Mouse (Mus musculus) forebrain, embryonic 14.5 days (tissue): ENCODE measurements around the gene Gphb5. TPM values are rescaled to one million over a fixed set of nuclear protein-coding genes. Genes with fewer than 3 reads are reported as not detected.

Experiments used
- ATAC-seq: fragments of 200-750 bp; cut with Nextera tagmentation; 2 replicates; pipeline ENCODE4 v1.8.0; 2017; ENCODE audit warnings: mild to moderate bottlenecking, moderate library complexity
- DNase-seq: peaks from one replicate; pipeline ENCODE4 v3.0.0-alpha.2; 2015; ENCODE audit warnings: low spot score
- H3K27ac ChIP-seq: fragments of 300-500 bp; sonication (generic); 2 replicates; pipeline ENCODE4 v1.5.1; 2014; ENCODE audit warnings: low read depth, mild to moderate bottlenecking, control low read depth, low read length, moderate library complexity
- H3K27me3 ChIP-seq: fragments of 300-500 bp; sonication (generic); replicated peaks from 2 replicates; pipeline ENCODE4 v1.6.1; 2014; ENCODE audit warnings: low read length, control low read depth, mixed read lengths; ENCODE audit not compliant: control insufficient read depth, insufficient read depth
- H3K36me3 ChIP-seq: fragments of 300-500 bp; sonication (generic); 2 replicates; pipeline ENCODE4 v1.6.1; 2014; ENCODE audit warnings: low read length, control low read depth; ENCODE audit not compliant: control insufficient read depth, insufficient read depth
- H3K4me1 ChIP-seq: fragments of 300-500 bp; sonication (generic); 2 replicates; pipeline ENCODE4 v1.6.1; 2014; ENCODE audit warnings: antibody characterized with exemption, low read length, control low read depth; ENCODE audit not compliant: control insufficient read depth, insufficient read depth
- H3K4me2 ChIP-seq: fragments of 300-500 bp; sonication (generic); 2 replicates; pipeline ENCODE4 v1.6.1; 2014; ENCODE audit warnings: mild to moderate bottlenecking, control low read depth, low read length
- H3K4me3 ChIP-seq: fragments of 300-500 bp; sonication (generic); 2 replicates; pipeline ENCODE4 v1.5.1; 2014; ENCODE audit warnings: low read depth, low read length, control low read depth
- H3K9ac ChIP-seq: fragments of 300-500 bp; sonication (generic); 2 replicates; pipeline ENCODE4 v1.6.1; 2014; ENCODE audit warnings: mild to moderate bottlenecking, low read length, control low read depth, moderate library complexity
- H3K9me3 ChIP-seq: fragments of 300-500 bp; sonication (generic); replicated peaks from 2 replicates; pipeline ENCODE4 v1.6.1; 2016; ENCODE audit warnings: low read length, control low read depth, mixed read lengths; ENCODE audit not compliant: control insufficient read depth
- WGBS: fragments of 180-500 bp; shearing (Covaris S2); extraction: QIAGEN DNeasy Blood & Tissue Kit; methylation state at CpG from one replicate; pipeline ENCODE4 v1.1.7; 2014; 5-methylcytosine and 5-hydroxymethylcytosine counted together
- polyA plus RNA-seq: library from polyadenylated mRNA; unstranded; fragments of >200 nt; fragmentation: Nextera tagmentation; extraction: Ambion mirVana; gene quantifications from 2 replicates; pipeline ENCODE4 v1.2.1, GENCODE M21; 2014

The Gphb5 gene
- polyA plus RNA-seq = not detected in 2 replicates

GRCm38 (mm10) chr12:75416681-75417080 lies at the start of gene Gphb5:
TSS of gene Gphb5 (minus strand) at chr12:75416781.
- no peak within 1 kb of the TSS for H3K9ac ChIP-seq
- WGBS = 87% methylated on average over 4 of the region's 4 CpGs
- no peaks in the 10 kb centered on the region for H3K9me3 ChIP-seq
- H3K4me3 ChIP-seq = no peak within 1 kb of the TSS
- H3K36me3 ChIP-seq = no peaks in the 10 kb centered on the region
- DNase-seq (no peak), ATAC-seq (no peak)
- no peak within 1 kb of the TSS for H3K4me2 ChIP-seq
- no peak within 1 kb of the TSS for H3K27ac ChIP-seq
- no peaks in the 10 kb centered on the region for H3K4me1 ChIP-seq
- no peaks in the 10 kb centered on the region for H3K27me3 ChIP-seq

DNA sequence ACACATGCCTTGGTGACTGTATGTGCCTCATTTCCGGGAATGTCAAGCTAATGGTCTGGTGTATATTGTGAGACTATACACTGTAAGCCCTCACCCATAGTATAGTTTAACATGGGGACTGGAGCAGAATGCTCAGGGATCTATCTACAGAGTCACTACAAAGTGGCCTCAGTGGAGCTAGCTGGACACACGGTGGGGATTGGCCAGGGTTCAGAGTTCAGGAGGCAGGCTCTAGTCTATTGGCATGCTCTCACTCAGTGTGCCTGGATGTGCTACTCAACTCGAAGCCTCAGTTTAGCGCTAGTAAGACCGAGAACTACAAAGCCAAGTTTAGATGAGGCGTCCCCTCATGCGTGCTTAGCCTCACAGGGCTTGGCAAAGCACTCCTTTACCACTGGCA lies 49.6 kb upstream of the Gphb5 start:
- ATAC-seq (no peak), DNase-seq (no peak)
- no peaks in the 10 kb centered on the region for H3K9me3 ChIP-seq
- no peak overlapping the region for H3K4me2 ChIP-seq
- no peaks in the 10 kb centered on the region for H3K27me3 ChIP-seq
- no peak overlapping the region for H3K27ac ChIP-seq
- WGBS = 88% methylated on average over 7 of the region's 7 CpGs
- H3K36me3 ChIP-seq = peaks cover 62% of the 10 kb centered on the region
- no peak overlapping the region for H3K9ac ChIP-seq
- H3K4me3 ChIP-seq = no peak overlapping the region
- H3K4me1 ChIP-seq = no peaks in the 10 kb centered on the region

- H3K27ac ChIP-seq = no peak overlapping the region
- H3K9ac ChIP-seq = no peak overlapping the region
- ATAC-seq (0 out of 2 replicates have a peak, but pooled peaks have one; percentile 40), DNase-seq (peak; percentile 53)
- H3K27me3 ChIP-seq = no peaks in the 10 kb centered on the region
- peaks cover 81% of the 10 kb centered on the region for H3K36me3 ChIP-seq
- H3K4me3 ChIP-seq = no peak overlapping the region
- H3K4me1 ChIP-seq = no peaks in the 10 kb centered on the region
- 80% methylated on average over 9 of the region's 9 CpGs for WGBS
- H3K4me2 ChIP-seq = no peak overlapping the region
- no peaks in the 10 kb centered on the region for H3K9me3 ChIP-seq
Observed at GRCm38 (mm10) chr12:75464016-75464769, 47.6 kb upstream of the Gphb5 start.

DNA sequence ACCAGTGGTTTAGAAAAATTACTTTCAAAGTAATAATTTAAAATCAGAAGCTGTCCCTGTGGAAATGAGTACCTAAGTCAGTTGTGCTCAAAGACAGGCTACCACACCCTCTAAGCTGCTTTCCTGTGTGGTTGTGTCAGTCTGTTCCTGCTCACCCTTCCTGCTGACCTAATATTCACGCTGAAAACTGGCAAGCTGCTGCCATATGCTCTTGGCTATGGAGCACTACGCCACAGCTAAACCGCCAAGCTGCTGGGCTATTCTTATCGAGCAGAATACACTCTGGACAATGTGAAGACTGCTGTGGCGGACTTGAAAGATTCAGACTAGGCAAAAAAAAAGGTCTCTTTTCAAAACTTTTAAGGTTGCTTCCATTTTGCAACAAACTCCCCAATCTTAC lies 44.0 kb upstream of the Gphb5 start:
- H3K36me3 ChIP-seq = peaks cover 71% of the 10 kb centered on the region
- ATAC-seq (no peak), DNase-seq (no peak)
- H3K4me3 ChIP-seq = no peak overlapping the region
- no peaks in the 10 kb centered on the region for H3K27me3 ChIP-seq
- 86% methylated on average over 5 of the region's 5 CpGs for WGBS
- no peak overlapping the region for H3K9ac ChIP-seq
- H3K9me3 ChIP-seq = no peaks in the 10 kb centered on the region
- no peak overlapping the region for H3K27ac ChIP-seq
- H3K4me2 ChIP-seq = no peak overlapping the region
- no peaks in the 10 kb centered on the region for H3K4me1 ChIP-seq

GRCm38 (mm10) chr12:75459656-75460055 lies 43.1 kb upstream of the Gphb5 start:
- DNase-seq (no peak), ATAC-seq (no peak)
- H3K9ac ChIP-seq = no peak overlapping the region
- no peak overlapping the region for H3K4me2 ChIP-seq
- peaks cover 67% of the 10 kb centered on the region for H3K36me3 ChIP-seq
- H3K4me3 ChIP-seq = no peak overlapping the region
- no peaks in the 10 kb centered on the region for H3K27me3 ChIP-seq
- WGBS = 80% methylated on average over 5 of the region's 5 CpGs
- no peaks in the 10 kb centered on the region for H3K9me3 ChIP-seq
- H3K27ac ChIP-seq = no peak overlapping the region
- no peaks in the 10 kb centered on the region for H3K4me1 ChIP-seq

DNA sequence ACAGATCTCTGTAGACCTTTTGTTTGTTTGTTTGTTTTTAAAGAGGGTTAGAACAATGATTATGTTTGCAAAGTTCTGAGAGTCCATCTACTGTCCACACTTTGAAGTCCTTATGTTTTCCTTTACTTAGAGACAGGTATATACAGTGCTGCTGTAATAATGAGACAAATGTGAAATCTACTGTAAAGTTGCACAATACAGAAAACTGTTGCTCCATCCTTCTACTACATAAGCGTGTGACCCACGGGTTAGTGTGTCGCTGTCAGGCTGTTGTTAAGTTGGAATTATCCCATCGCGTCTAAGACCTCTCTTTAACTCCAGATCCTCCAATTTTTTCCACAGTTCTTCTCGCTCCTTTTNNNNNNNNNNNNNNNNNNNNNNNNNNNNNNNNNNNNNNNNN lies 36.9 kb upstream of the Gphb5 start:
- H3K4me3 ChIP-seq = no peak overlapping the region
- no peaks in the 10 kb centered on the region for H3K27me3 ChIP-seq
- no peak overlapping the region for H3K9ac ChIP-seq
- WGBS = 96% methylated on average over 6 of the region's 6 CpGs
- ATAC-seq (no peak), DNase-seq (no peak)
- no peak overlapping the region for H3K4me2 ChIP-seq
- H3K4me1 ChIP-seq = no peaks in the 10 kb centered on the region
- no peaks in the 10 kb centered on the region for H3K9me3 ChIP-seq
- no peak overlapping the region for H3K27ac ChIP-seq
- H3K36me3 ChIP-seq = peaks cover 49% of the 10 kb centered on the region

DNA sequence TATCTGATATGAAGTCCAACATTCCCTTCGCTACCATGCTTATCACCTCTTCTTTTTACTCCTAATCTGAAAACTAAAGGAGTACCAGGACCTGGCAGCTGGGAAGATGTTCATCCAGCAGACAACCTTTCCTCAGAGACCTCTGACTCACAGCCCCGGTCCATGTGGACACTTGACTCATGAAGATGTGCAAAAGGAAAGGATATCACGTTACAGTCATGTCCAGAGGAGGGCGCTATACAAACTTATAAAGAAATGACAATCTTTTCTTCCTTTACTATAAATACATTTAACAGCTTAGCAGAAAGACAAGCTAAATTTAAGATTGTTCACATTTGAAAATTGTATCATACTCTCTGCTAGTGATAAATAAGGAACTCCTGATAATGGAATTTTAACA lies 36.4 kb upstream of the Gphb5 start:
- ATAC-seq (no peak), DNase-seq (no peak)
- Histone ChIP-seq H3K9ac (no peak overlapping the region), H3K4me1 (no peaks in the 10 kb centered on the region), H3K4me3 (no peak overlapping the region), H3K36me3 (peaks cover 48% of the 10 kb centered on the region), H3K27ac (no peak overlapping the region), H3K4me2 (no peak overlapping the region), H3K9me3 (no peaks in the 10 kb centered on the region), H3K27me3 (no peaks in the 10 kb centered on the region)
- 88% methylated on average over 4 of the region's 4 CpGs for WGBS

DNA sequence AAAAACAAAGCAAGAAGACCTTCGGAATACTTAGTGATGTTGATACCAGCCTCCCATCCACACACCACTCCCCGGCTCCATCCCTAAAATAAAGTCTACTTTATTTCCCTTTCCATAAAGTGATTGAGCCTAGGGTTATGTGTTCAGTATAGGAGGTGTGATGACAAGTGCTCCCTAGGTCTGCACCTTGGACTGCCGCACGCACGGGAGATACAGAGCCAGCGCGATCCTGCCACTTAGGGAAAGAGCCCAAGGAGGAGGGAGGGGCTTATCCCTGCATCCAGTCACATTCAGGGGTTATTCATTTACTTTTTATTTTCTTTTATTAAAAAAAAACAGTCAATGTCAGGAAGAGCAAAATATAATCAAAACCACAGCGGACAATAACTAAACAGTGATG lies 34.0 kb upstream of the Gphb5 start:
- Histone ChIP-seq H3K4me1 (no peaks in the 10 kb centered on the region), H3K27ac (no peak overlapping the region), H3K36me3 (peaks cover 43% of the 10 kb centered on the region), H3K9ac (no peak overlapping the region), H3K4me2 (no peak overlapping the region), H3K27me3 (no peaks in the 10 kb centered on the region), H3K9me3 (no peaks in the 10 kb centered on the region), H3K4me3 (no peak overlapping the region)
- DNase-seq (no peak), ATAC-seq (no peak)
- WGBS = 95% methylated on average over 8 of the region's 8 CpGs

GRCm38 (mm10) chr12:75450011-75450410 lies 33.4 kb upstream of the Gphb5 start:
- no peak for DNase-seq
- Histone ChIP-seq H3K4me3 (no peak overlapping the region), H3K9me3 (no peaks in the 10 kb centered on the region), H3K27me3 (no peaks in the 10 kb centered on the region), H3K9ac (no peak overlapping the region), H3K4me1 (no peaks in the 10 kb centered on the region), H3K36me3 (peaks cover 43% of the 10 kb centered on the region), H3K4me2 (no peak overlapping the region), H3K27ac (no peak overlapping the region)
- WGBS = 85% methylated on average over 14 of the region's 14 CpGs
- no peak for ATAC-seq
